Mouse (Mus musculus): Measurements from ENCODE around the gene Lemd1. TPM values are rescaled to one million over a fixed set of nuclear protein-coding genes. Genes with fewer than 3 reads are reported as not detected.

Lemd1 gene
- total and polyA plus RNA-seq, 3 experiments = not detected

- H3K79me2 ChIP-seq (replicated peaks; ENCODE audit: control insufficient read depth, extremely low read depth, insufficient read depth, poor library complexity, severe bottlenecking) = no peaks in the 10 kb centered on the region
- no peaks in the 10 kb centered on the region for H3K36me3 ChIP-seq (replicated peaks in 1 of 2; ENCODE audit: control insufficient read depth in 1 of 2, insufficient read depth in 1 of 2, low read length in 1 of 2)
- H3K27ac ChIP-seq (ENCODE audit: insufficient read depth, low read depth) = no peak overlapping the region
- in situ Hi-C loops (cut with MboI; ENCODE audit: low pct_ligation_motif_present, low pct_unique_long_range_greater_than_20kb, low sequenced_read_pairs) (loop anchor here (10.0 kb wide), 1 partner anchor 48 kb away; no protein-coding TSS in a partner anchor), dilution Hi-C loops (cut with MboI; ENCODE audit: extremely low pct_ligation_motif_present, extremely low pct_unique_long_range_greater_than_20kb, low sequenced_read_pairs) (no loop called here)
- TF ChIP-seq SIN3A (IDR thresholded peaks at IDR 0.05; ENCODE audit: low read length) (no peak), IRF4 (IDR thresholded peaks at IDR 0.05; ENCODE audit: low read depth, low read length) (no peak), TCF12 (IDR thresholded peaks at IDR 0.05; ENCODE audit: low read depth, low read length) (no peak), TBP (conservative IDR thresholded peaks at IDR 0.05; ENCODE audit: low read depth, low read length) (no peak), CTCF (conservative IDR thresholded peaks at IDR 0.05 in 1 of 2, IDR thresholded peaks at IDR 0.05 in 1 of 2; ENCODE audit: low read depth in 2 of 2, low read length in 2 of 2) (no peak), EP300 (IDR thresholded peaks at IDR 0.05; ENCODE audit: low read length) (no peak), PAX5 (IDR thresholded peaks at IDR 0.05; ENCODE audit: low read length) (no peak), KAT2A (IDR thresholded peaks at IDR 0.05; ENCODE audit: insufficient replicate concordance, low read length) (no peak)
- H3K4me2 ChIP-seq (ENCODE audit: insufficient read depth, low read depth, poor library complexity, severe bottlenecking) = no peak overlapping the region
- DNase-seq (ENCODE audit: extremely low read depth) = no peak
- no peaks in the 10 kb centered on the region for H3K4me1 ChIP-seq (ENCODE audit: control insufficient read depth in 1 of 2, insufficient read depth in 2 of 2)
- no peak overlapping the region for H3K9ac ChIP-seq (ENCODE audit: insufficient read depth, low read depth)
- H3K4me3 ChIP-seq (replicated peaks in 1 of 3; ENCODE audit: low read depth in 2 of 3, low read length in 2 of 3, poor library complexity in 1 of 3) = no peak overlapping the region
- H3K27me3 ChIP-seq (replicated peaks) = peaks cover 68% of the 10 kb centered on the region
- H3K9me3 ChIP-seq (replicated peaks; ENCODE audit: low read length) = no peaks in the 10 kb centered on the region
Observed at GRCm38 (mm10) chr1:132302341-132302866, 111.2 kb downstream of the Lemd1 start.

- no peaks in the 10 kb centered on the region for H3K4me1 ChIP-seq (ENCODE audit: control insufficient read depth in 1 of 2, insufficient read depth in 2 of 2)
- no peaks in the 10 kb centered on the region for H3K36me3 ChIP-seq (replicated peaks in 1 of 2; ENCODE audit: control insufficient read depth in 1 of 2, insufficient read depth in 1 of 2, low read length in 1 of 2)
- TF ChIP-seq KAT2A (IDR thresholded peaks at IDR 0.05; ENCODE audit: insufficient replicate concordance, low read length) = no peak
- TF ChIP-seq ELF1 (IDR thresholded peaks at IDR 0.05; ENCODE audit: low read depth, low read length) = no peak
- no peak overlapping the region for H3K4me3 ChIP-seq (replicated peaks in 1 of 3; ENCODE audit: low read depth in 2 of 3, low read length in 2 of 3, poor library complexity in 1 of 3)
- no peaks in the 10 kb centered on the region for H3K79me2 ChIP-seq (replicated peaks; ENCODE audit: control insufficient read depth, extremely low read depth, insufficient read depth, poor library complexity, severe bottlenecking)
- in situ Hi-C loops (cut with MboI; ENCODE audit: low pct_ligation_motif_present, low pct_unique_long_range_greater_than_20kb, low sequenced_read_pairs) (loop anchor here (10.0 kb wide), 1 partner anchor 50 kb away; no protein-coding TSS in a partner anchor), dilution Hi-C loops (cut with MboI; ENCODE audit: extremely low pct_ligation_motif_present, extremely low pct_unique_long_range_greater_than_20kb, low sequenced_read_pairs) (no loop called here)
- no peaks in the 10 kb centered on the region for H3K9me3 ChIP-seq (replicated peaks; ENCODE audit: low read length)
- no peak overlapping the region for H3K27ac ChIP-seq (ENCODE audit: insufficient read depth, low read depth)
- no peak for DNase-seq (ENCODE audit: extremely low read depth)
- H3K9ac ChIP-seq (ENCODE audit: insufficient read depth, low read depth) = no peak overlapping the region
- no peak overlapping the region for H3K4me2 ChIP-seq (ENCODE audit: insufficient read depth, low read depth, poor library complexity, severe bottlenecking)
- peaks cover 78% of the 10 kb centered on the region for H3K27me3 ChIP-seq (replicated peaks)
Observed at GRCm38 (mm10) chr1:132304618-132305214, 113.5 kb downstream of the Lemd1 start.

- H3K4me3 ChIP-seq (replicated peaks in 1 of 3; ENCODE audit: low read depth in 2 of 3, low read length in 2 of 3, poor library complexity in 1 of 3) = no peak overlapping the region
- DNase-seq (ENCODE audit: extremely low read depth) = peak; percentile 32
- no peak overlapping the region for H3K4me2 ChIP-seq (ENCODE audit: insufficient read depth, low read depth, poor library complexity, severe bottlenecking)
- H3K79me2 ChIP-seq (replicated peaks; ENCODE audit: control insufficient read depth, extremely low read depth, insufficient read depth, poor library complexity, severe bottlenecking) = no peaks in the 10 kb centered on the region
- TF ChIP-seq IRF4 (IDR thresholded peaks at IDR 0.05; ENCODE audit: low read depth, low read length) (no peak), MEF2A (IDR thresholded peaks at IDR 0.05; ENCODE audit: borderline replicate concordance, low read depth, low read length) (no peak), ZMIZ1 (IDR thresholded peaks at IDR 0.05; ENCODE audit: low read depth, low read length) (no peak), CHD1 (IDR thresholded peaks at IDR 0.05; ENCODE audit: low read depth, low read length) (no peak), CTCF (conservative IDR thresholded peaks at IDR 0.05 in 1 of 2, IDR thresholded peaks at IDR 0.05 in 1 of 2; ENCODE audit: low read depth in 2 of 2, low read length in 2 of 2) (peak; percentile 55 to 82), SMC3 (IDR thresholded peaks at IDR 0.05; ENCODE audit: low read depth, low read length) (peak; percentile 68), E2F4 (IDR thresholded peaks at IDR 0.05; ENCODE audit: insufficient replicate concordance, low read depth, low read length) (no peak), HCFC1 (IDR thresholded peaks at IDR 0.05; ENCODE audit: low read depth, low read length) (no peak), MXI1 (IDR thresholded peaks at IDR 0.05; ENCODE audit: low read depth, low read length) (no peak), RAD21 (IDR thresholded peaks at IDR 0.05; ENCODE audit: low read depth, low read length) (peak; percentile 63), POLR2AphosphoS2 (IDR thresholded peaks at IDR 0.05; ENCODE audit: low read depth, low read length) (no peak)
- H3K27ac ChIP-seq (ENCODE audit: insufficient read depth, low read depth) = no peak overlapping the region
- in situ Hi-C loops (cut with MboI; ENCODE audit: low pct_ligation_motif_present, low pct_unique_long_range_greater_than_20kb, low sequenced_read_pairs) = loop anchor here (10.0 kb wide), 1 partner anchor 51 kb away; no protein-coding TSS in a partner anchor
- no peak overlapping the region for H3K9ac ChIP-seq (ENCODE audit: insufficient read depth, low read depth)
- no peaks in the 10 kb centered on the region for H3K36me3 ChIP-seq (replicated peaks in 1 of 2; ENCODE audit: control insufficient read depth in 1 of 2, insufficient read depth in 1 of 2, low read length in 1 of 2)
- dilution Hi-C loops (cut with MboI; ENCODE audit: extremely low pct_ligation_motif_present, extremely low pct_unique_long_range_greater_than_20kb, low sequenced_read_pairs) = no loop called here
- peaks cover 68% of the 10 kb centered on the region for H3K27me3 ChIP-seq (replicated peaks)
- no peaks in the 10 kb centered on the region for H3K9me3 ChIP-seq (replicated peaks; ENCODE audit: low read length)
- H3K4me1 ChIP-seq (ENCODE audit: control insufficient read depth in 1 of 2, insufficient read depth in 2 of 2) = peaks cover 0 to 7% of the 10 kb centered on the region in 2 experiments
Observed at GRCm38 (mm10) chr1:132306160-132306559, 114.9 kb downstream of the Lemd1 start.
